In genomic region chr1:185539458-185539857, GRCm38 (mm10) we compare ENCODE assay signal across 21 mouse cellular contexts.
"Had no signal": no experiment of that assay in that cellular context is flagged by ENCODE, and none has a peak within 500 bp of the region (broad histone marks: within the 10 kb centered on the region; RNA-seq: fewer than 3 reads in every experiment).

No protein-coding gene starts in this region.

- H3K27me3 ChIP-seq: heart, embryonic 13.5 days; heart, embryonic 15.5 days; intestine, embryonic 15.5 days; limb, embryonic 12.5 days had no signal

- ATAC-seq: hindbrain, embryonic 16.5 days; inflammation-experienced regulatory T-cells, adult 6 months; intestine, embryonic 15.5 days; intestine, postnatal 0 days had no signal

- H3K4me3 ChIP-seq: heart, embryonic 13.5 days; heart, embryonic 15.5 days; intestine, embryonic 15.5 days; layer of hippocampus, adult 2 months; left cerebral cortex, adult 2 months; limb, embryonic 10.5 days; limb, embryonic 12.5 days had no signal

- H3K27ac ChIP-seq: heart, embryonic 13.5 days; heart, embryonic 15.5 days; hindbrain, embryonic 14.5 days; intestine, embryonic 15.5 days; layer of hippocampus, adult 2 months; left cerebral cortex, adult 2 months; limb, embryonic 12.5 days had no signal

- DNase-seq: gastrocnemius, postnatal 14 days; gastrocnemius, postnatal 36 days; heart, adult 18-20 months; heart, postnatal 14 days; heart, postnatal 36 days; kidney, adult 18-20 months; kidney, postnatal 10 days; kidney, postnatal 25 days; kidney, postnatal 4 days had no signal

- H3K9ac ChIP-seq: heart, embryonic 13.5 days; heart, embryonic 15.5 days; hindbrain, embryonic 14.5 days; intestine, embryonic 15.5 days; limb, embryonic 12.5 days had no signal

- H3K4me2 ChIP-seq: heart, embryonic 11.5 days; heart, embryonic 13.5 days; heart, embryonic 15.5 days; hindbrain, embryonic 14.5 days; intestine, embryonic 15.5 days; limb, embryonic 12.5 days had no signal

- H3K4me1 ChIP-seq: heart, embryonic 15.5 days; intestine, embryonic 15.5 days had no signal

- H3K36me3 ChIP-seq: heart, embryonic 13.5 days; heart, embryonic 15.5 days; intestine, embryonic 15.5 days; limb, embryonic 10.5 days; limb, embryonic 12.5 days had no signal

- H3K9me3 ChIP-seq: heart, embryonic 15.5 days; intestine, embryonic 15.5 days; limb, embryonic 10.5 days had no signal
